Mouse (Mus musculus): ENCODE measurements around the gene Tmem39b. TPM values are rescaled to one million over a fixed set of nuclear protein-coding genes. Genes with fewer than 3 reads are reported as not detected.

Tmem39b gene
- polyA plus RNA-seq, 1 experiment from 2014 or later, result 2.3 TPM

DNA sequence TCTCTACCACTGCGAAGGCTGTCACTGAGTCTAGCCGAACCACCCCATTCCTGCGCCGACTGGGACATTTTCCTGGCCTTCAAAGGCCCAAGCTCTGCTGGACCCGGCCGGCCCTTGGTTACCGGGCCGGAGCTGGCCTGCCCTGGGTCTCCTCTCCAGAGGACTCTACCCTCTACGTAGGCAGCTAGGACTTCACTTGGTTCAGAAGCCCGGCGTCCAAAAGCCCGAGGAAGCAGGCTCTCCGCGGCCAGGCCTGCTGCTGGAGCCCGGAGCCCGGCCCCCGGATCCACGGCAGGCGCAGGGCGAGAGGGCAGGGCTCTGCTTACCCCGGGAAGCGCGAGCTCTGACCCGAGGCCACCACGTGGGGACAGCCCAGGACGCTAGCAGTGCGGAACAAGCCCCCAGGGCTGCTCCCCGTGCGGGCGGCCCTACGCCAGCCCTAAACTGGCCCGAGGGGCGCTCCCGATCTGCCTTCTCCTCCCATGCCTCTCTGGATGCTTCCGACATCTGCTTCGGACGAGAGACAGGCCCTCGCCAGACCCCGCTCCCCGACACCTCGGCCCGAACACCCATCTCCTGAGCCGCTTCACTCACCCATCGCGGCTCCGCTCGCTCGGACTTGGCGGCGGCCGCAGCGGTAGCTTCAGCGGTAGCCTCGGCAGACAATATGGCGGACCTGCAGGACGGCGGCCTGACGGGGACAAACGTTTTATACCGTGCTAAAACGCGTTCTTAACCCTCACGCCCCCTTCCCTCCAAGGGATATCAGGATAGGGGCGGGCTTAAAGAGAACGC, 24.4 kb downstream of the Tmem39b start, which contains the start of gene Kpna6:
Gene Kpna6, minus strand, starts transcription at position 685 of the 795 bp plus-strand sequence.
- H3K4me1 ChIP-seq (ENCODE audit: insufficient read depth), result peaks cover 12% of the 10 kb centered on the region
- H3K27me3 ChIP-seq (ENCODE audit: insufficient read depth, low read length), result no peaks in the 10 kb centered on the region
- no peaks in the 10 kb centered on the region; the same call in 1 of the 2 replicates for H3K36me3 ChIP-seq (replicated peaks; ENCODE audit: insufficient read depth, low read length)
- ATAC-seq (peak; percentile 94), DNase-seq (peak; percentile 89)
- WGBS (ENCODE audit: insufficient replicate concordance), result 2% methylated on average over 65 of the region's 65 CpGs
- peak within 1 kb of the TSS; percentile 89 for H3K4me2 ChIP-seq (ENCODE audit: low read depth, low read length)
- H3K27ac ChIP-seq (ENCODE audit: low read depth), result peak within 1 kb of the TSS; percentile 96
- TF ChIP-seq CTCF (IDR thresholded peaks at IDR 0.05; ENCODE audit: low read depth) (no peak), EP300 (IDR thresholded peaks at IDR 0.05; ENCODE audit: low read depth) (no peak)
- H3K4me3 ChIP-seq (ENCODE audit: low read depth, low read length), result peak within 1 kb of the TSS; percentile 89
- H3K9me3 ChIP-seq (ENCODE audit: low read length), result no peaks in the 10 kb centered on the region
- peak within 1 kb of the TSS; percentile 96 for H3K9ac ChIP-seq (replicated peaks)

DNA sequence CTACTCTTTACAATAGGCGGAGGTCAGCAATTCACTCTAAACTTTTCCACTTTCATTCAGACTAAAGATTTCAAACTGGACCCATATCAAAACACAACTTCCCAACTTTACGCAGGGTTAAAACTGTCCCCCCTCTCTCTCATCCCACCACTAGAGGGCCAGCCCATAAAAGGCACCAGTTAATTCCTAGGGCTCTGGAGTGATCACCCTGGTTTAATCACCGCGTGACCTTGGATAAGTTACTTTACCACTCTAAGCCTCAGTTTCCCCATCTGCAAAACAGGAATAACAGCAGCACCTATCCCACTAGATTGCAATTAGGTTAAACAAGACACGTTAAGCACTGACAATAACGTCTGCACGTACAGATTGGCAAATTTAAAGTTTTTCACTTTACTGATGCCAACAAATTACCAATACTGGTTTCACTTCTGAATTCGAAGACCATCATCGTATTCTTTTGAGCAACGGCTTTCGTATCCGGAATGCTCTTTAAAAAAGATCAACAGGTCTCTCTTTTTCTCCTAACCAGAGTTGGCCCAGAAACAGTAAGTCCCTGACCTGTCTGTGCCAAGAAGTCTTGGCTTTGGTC, 25.1 kb downstream of the Tmem39b start:
- H3K4me3 ChIP-seq (ENCODE audit: low read depth, low read length), result peak overlapping the region; percentile 89
- peaks cover 12% of the 10 kb centered on the region for H3K4me1 ChIP-seq (ENCODE audit: insufficient read depth)
- no peaks in the 10 kb centered on the region for H3K27me3 ChIP-seq (ENCODE audit: insufficient read depth, low read length)
- H3K9ac ChIP-seq (replicated peaks), result peak overlapping the region; percentile 96
- peak; percentile 48 for ATAC-seq
- H3K9me3 ChIP-seq (ENCODE audit: low read length), result no peaks in the 10 kb centered on the region
- no peaks in the 10 kb centered on the region for H3K36me3 ChIP-seq (replicated peaks; ENCODE audit: insufficient read depth, low read length)
- WGBS (ENCODE audit: insufficient replicate concordance), result 7% methylated on average over 12 of the region's 12 CpGs
- H3K4me2 ChIP-seq (ENCODE audit: low read depth, low read length), result peak overlapping the region; percentile 89
- TF ChIP-seq EP300 (IDR thresholded peaks at IDR 0.05; ENCODE audit: low read depth), result 0 out of 2 replicates have a peak, but pooled peaks have one; percentile 21
- peak; percentile 91 for TF ChIP-seq CTCF (IDR thresholded peaks at IDR 0.05; ENCODE audit: low read depth)
- peak; percentile 65 for DNase-seq
- H3K27ac ChIP-seq (ENCODE audit: low read depth), result peak overlapping the region; percentile 96

- no peak overlapping the region for H3K9ac ChIP-seq (replicated peaks)
- H3K4me3 ChIP-seq (ENCODE audit: low read depth, low read length), result no peak overlapping the region
- ATAC-seq (no peak), DNase-seq (no peak)
- H3K9me3 ChIP-seq (ENCODE audit: low read length), result no peaks in the 10 kb centered on the region
- TF ChIP-seq CTCF (IDR thresholded peaks at IDR 0.05; ENCODE audit: low read depth), result no peak
- no peak for TF ChIP-seq EP300 (IDR thresholded peaks at IDR 0.05; ENCODE audit: low read depth)
- peaks cover 40% of the 10 kb centered on the region for H3K36me3 ChIP-seq (replicated peaks; ENCODE audit: insufficient read depth, low read length)
- no peaks in the 10 kb centered on the region for H3K27me3 ChIP-seq (ENCODE audit: insufficient read depth, low read length)
- no peak overlapping the region for H3K4me2 ChIP-seq (ENCODE audit: low read depth, low read length)
- no peak overlapping the region for H3K27ac ChIP-seq (ENCODE audit: low read depth)
- 87% methylated on average over 3 of the region's 3 CpGs for WGBS (ENCODE audit: insufficient replicate concordance)
- H3K4me1 ChIP-seq (ENCODE audit: insufficient read depth), result no peaks in the 10 kb centered on the region
Observed at GRCm38 (mm10) chr4:129662255-129662813, 34.3 kb downstream of the Tmem39b start.

DNA sequence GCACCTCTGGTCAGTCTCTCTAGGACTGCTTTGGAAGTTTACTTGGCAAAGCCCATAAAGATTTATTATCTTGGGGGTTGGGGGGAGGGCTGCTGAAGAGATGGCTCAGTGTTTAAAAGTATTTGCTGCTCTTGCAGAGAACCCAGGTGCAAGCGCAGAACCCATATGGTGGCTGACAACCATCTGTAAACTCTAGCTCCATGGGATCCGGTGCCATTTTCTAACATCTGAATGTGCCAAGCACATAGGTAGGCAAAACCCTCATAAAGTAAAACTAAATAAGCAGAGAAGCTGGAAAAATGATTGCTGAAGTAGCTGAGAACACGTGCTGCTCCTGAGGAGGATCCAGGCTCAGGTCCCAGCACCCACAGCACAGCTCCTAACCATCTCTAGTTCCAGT, 35.1 kb downstream of the Tmem39b start:
- DNase-seq (no peak), ATAC-seq (no peak)
- no peaks in the 10 kb centered on the region for H3K27me3 ChIP-seq (ENCODE audit: insufficient read depth, low read length)
- TF ChIP-seq EP300 (IDR thresholded peaks at IDR 0.05; ENCODE audit: low read depth) (no peak), CTCF (IDR thresholded peaks at IDR 0.05; ENCODE audit: low read depth) (no peak)
- peaks cover 46% of the 10 kb centered on the region for H3K36me3 ChIP-seq (replicated peaks; ENCODE audit: insufficient read depth, low read length)
- no peak overlapping the region for H3K27ac ChIP-seq (ENCODE audit: low read depth)
- WGBS (ENCODE audit: insufficient replicate concordance), result 85% methylated on average over 3 of the region's 3 CpGs
- H3K4me2 ChIP-seq (ENCODE audit: low read depth, low read length), result no peak overlapping the region
- H3K4me3 ChIP-seq (ENCODE audit: low read depth, low read length), result no peak overlapping the region
- no peak overlapping the region for H3K9ac ChIP-seq (replicated peaks)
- no peaks in the 10 kb centered on the region for H3K9me3 ChIP-seq (ENCODE audit: low read length)
- H3K4me1 ChIP-seq (ENCODE audit: insufficient read depth), result no peaks in the 10 kb centered on the region

DNA sequence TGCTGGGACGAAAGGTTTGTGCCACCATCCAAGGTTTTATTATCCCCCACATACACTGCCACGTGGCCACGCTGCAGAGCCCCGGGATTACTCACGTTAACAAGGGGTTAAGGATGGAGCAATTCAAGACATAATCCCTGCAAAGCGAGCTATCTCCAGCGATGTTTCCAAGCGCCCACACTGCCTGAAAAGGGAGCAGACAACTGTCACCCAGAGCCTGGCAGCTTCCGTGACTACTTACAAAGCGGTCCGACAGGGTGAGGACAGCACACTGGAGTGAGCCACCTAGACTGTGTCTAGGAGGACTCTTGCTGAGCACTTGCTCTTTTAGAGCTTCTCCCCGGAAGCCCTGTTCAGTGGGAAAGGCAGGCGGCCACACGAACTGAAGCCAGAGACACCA, 41.9 kb downstream of the Tmem39b start:
- H3K27ac ChIP-seq (ENCODE audit: low read depth), result no peak overlapping the region
- H3K9me3 ChIP-seq (ENCODE audit: low read length), result no peaks in the 10 kb centered on the region
- H3K4me3 ChIP-seq (ENCODE audit: low read depth, low read length), result no peak overlapping the region
- H3K4me2 ChIP-seq (ENCODE audit: low read depth, low read length), result no peak overlapping the region
- peaks cover 73% of the 10 kb centered on the region for H3K36me3 ChIP-seq (replicated peaks; ENCODE audit: insufficient read depth, low read length)
- DNase-seq, result no peak
- TF ChIP-seq CTCF (IDR thresholded peaks at IDR 0.05; ENCODE audit: low read depth) (no peak), EP300 (IDR thresholded peaks at IDR 0.05; ENCODE audit: low read depth) (no peak)
- H3K9ac ChIP-seq (replicated peaks), result no peak overlapping the region
- 88% methylated on average over 14 of the region's 14 CpGs for WGBS (ENCODE audit: insufficient replicate concordance)
- H3K4me1 ChIP-seq (ENCODE audit: insufficient read depth), result no peaks in the 10 kb centered on the region
- no peak for ATAC-seq
- H3K27me3 ChIP-seq (ENCODE audit: insufficient read depth, low read length), result no peaks in the 10 kb centered on the region

DNA sequence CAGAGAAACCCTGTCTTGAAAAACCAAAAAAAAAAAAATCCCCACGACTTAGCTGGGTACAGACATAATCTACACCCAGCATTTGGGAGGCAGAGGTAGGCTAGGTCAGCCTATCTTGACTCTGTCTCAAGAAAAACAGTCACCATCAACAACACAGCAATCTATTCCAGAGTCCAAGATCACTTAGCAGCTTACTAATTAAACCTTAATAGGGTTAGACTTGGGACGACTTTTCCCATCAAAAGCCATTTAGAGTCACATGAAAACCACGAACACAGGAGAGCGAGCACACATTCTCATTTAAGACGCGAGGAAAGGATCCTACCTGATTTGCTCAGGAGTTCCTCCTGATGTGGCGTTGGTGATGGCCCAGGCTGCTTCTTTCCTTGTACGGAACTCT, 46.3 kb downstream of the Tmem39b start:
- TF ChIP-seq EP300 (IDR thresholded peaks at IDR 0.05; ENCODE audit: low read depth) (no peak), CTCF (IDR thresholded peaks at IDR 0.05; ENCODE audit: low read depth) (no peak)
- DNase-seq, result no peak
- Histone ChIP-seq H3K27ac (ENCODE audit: low read depth) (no peak overlapping the region), H3K27me3 (ENCODE audit: insufficient read depth, low read length) (no peaks in the 10 kb centered on the region), H3K4me3 (ENCODE audit: low read depth, low read length) (no peak overlapping the region), H3K4me1 (ENCODE audit: insufficient read depth) (no peaks in the 10 kb centered on the region), H3K4me2 (ENCODE audit: low read depth, low read length) (no peak overlapping the region), H3K9me3 (ENCODE audit: low read length) (no peaks in the 10 kb centered on the region), H3K9ac (replicated peaks) (no peak overlapping the region), H3K36me3 (replicated peaks; ENCODE audit: insufficient read depth, low read length) (peaks cover 77% of the 10 kb centered on the region)
- WGBS (ENCODE audit: insufficient replicate concordance), result 88% methylated on average over 8 of the region's 8 CpGs
- no peak for ATAC-seq

Data from liver, postnatal 0 days (tissue).